Mouse (Mus musculus) CD4-positive naive resting alpha-beta T cell, adult 76 days (primary cell): ENCODE data around the gene Aes. TPM values are rescaled to one million over a fixed set of nuclear protein-coding genes. Genes with fewer than 3 reads are reported as not detected.

Experiments
- total RNA-seq: library from RNA; stranded (reverse); gene quantifications from one replicate; pipeline ENCODE4 v1.2.4, GENCODE M21; 2023

Aes gene
- total RNA-seq: 523 TPM

DNA sequence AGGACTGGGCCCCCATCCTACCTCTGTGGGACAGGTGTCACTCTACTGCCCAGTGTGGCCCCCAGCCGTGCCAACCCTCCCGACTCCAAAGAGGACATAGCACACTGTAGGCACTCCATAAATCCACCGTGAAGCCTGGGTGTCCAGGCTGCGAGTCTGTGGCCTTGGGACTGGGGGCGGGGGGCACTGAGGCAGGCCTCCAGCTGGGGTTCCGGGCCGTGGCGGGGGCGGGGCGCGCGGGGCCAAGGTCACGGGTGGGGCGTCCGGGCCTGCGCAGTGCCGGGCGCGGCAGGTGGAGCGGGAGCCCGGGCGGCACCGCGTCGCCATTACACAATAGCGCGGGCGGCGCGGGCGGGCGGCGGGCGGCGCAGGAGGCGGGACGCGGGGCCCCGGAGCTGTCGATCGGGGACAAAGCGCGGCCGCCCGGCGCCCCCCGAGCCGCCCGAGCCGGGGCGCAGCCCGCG lies at the start of gene Aes:
TSS of gene Aes (plus strand) at position 326 of the 464 bp plus-strand sequence.

DNA sequence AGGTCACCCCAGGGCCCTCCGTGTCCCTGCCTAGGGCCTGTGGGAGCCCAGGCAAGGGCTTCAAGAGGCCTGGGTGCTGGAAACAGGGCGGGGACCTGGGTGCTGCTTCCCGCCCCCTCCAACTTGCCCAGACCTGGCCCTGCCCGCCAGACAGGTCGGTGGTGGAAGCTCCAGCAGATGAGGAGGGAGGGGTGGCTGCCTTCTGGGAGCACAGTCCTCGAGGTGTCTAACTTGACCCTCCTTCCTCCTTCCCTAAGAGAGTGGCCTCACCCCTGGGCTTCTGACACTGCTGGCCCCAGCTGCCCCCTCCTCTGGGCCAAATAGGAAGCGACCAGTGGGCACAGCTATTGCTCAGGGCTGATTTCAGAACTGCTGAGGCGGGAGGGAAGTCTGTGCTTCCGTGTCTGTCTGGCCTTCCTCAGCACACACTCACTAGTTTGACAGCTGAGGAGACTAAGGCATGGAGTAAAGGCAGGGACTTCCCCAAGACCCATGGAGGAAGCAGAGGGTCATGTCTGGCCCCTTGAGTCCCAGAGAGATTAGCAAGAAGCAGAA lies 35.2 kb upstream of the Aes start, which contains the start of gene Gna15:
TSS of gene Gna15 (minus strand) at position 175 of the 555 bp plus-strand sequence.

DNA sequence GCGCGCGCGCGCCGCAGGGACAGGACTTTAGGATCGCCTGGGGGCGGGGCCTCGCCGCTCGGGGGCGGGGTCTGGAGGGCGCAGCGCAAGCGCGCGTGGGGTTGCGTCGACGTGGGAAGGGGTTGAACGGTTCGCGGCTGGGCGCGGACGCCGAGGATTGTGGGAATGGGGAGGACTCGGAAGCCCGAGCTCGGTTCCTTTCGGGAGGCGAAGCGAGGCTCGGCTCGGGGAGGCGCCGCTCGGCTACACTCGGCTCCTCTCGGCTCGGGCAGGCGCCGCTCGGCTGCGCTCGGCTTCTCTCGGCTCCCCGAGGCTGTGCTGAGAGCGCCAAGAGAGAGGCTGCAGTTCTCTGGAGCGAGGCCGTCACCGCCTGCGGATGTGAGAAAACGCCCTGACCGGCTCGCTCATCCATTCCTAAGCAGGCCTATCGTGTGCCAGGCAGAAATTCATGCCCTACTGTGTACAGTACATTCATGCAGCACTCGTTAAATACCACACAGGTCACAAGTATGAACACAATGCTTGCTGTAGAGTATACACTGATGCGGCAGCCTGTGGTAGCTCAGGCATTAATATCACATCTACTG lies 14.0 kb upstream of the Aes start, which contains the start of gene Gna11:
TSS of gene Gna11 (minus strand) at position 30 of the 587 bp plus-strand sequence.

GRCm38 (mm10) chr10:81574081-81575056 lies 15.1 kb downstream of the Aes start, which contains the start of gene Tle2:
Tle2 (plus strand) TSS chr10:81574561.

DNA sequence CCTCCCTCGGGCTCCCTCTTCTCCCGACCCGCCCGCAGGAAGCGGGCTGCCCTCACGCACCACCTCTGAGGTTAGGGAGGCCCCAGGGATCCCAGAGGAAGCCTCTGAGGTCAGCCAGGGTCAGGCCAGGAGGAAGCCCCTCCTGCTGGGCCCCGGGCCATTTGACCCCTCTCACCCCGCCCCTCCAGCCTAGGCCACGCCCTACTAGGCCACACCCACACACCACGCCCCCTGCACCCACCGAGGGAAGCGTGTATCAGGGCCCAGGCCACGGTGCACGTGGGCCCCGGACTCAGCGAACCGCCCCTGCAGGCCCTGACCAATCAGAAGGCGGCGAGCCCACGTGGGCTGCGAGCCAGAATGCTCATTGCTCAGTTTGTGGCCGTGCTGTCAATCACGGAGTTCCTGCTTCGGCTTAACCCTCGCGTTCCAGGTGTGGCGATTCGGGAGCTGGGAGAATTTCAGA lies 41.5 kb downstream of the Aes start, which contains the start of gene Tle6:
TSS of gene Tle6 (minus strand) at position 336 of the 466 bp plus-strand sequence.

DNA sequence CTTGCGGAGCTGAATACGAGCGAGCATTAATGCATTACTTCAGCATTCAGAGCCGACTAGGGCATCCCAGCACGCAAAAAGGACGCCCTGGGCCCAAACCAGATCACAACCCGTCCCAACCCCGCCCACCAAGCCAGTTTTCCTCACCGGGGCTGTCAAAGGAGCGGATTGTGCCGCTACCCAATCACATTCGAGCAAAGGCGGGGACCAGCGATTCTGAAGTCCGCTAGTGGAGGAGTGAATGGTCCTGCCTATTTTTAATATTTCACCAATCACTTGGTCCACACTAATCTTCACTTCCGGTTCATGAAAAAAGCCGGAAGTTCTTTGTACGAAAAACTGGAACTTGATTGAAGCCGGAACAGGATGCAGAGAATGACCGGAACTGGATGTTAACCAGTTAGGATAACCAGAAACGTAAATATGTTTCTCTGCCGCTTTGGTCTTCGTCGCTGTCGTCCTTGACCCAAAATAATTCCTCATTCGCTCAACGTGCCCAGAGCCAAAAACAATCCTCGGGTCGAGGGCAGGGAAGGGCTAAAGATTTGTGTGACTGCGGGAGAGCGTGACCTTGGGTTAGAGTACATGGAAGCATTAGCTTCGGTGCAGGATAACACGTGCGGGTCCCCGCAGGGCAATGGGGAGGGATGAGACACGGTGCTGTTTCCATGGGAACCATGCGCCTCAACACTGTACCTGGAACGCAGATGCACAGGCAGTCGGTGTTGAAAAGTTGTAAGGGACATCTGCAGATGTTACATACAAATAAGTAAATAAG lies 46.9 kb downstream of the Aes start, which contains the start of gene BC025920:
TSS of gene BC025920 (plus strand) at position 297 of the 778 bp plus-strand sequence.

Other genes starting within 250 kb of the Aes start
- 42.7 TPM for gene Cactin, start 238.4 kb upstream of the Aes start, total RNA-seq
- 16.5 TPM for gene Tbxa2r, start 230.8 kb upstream of the Aes start, total RNA-seq
- gene Gipc3, start 216.2 kb upstream of the Aes start, total RNA-seq: 0.21 TPM
- gene Hmg20b, start 209.0 kb upstream of the Aes start, total RNA-seq: 51.8 TPM
- gene Mfsd12, start 202.0 kb upstream of the Aes start, total RNA-seq: 4.4 TPM
- gene 4930404N11Rik, start 193.7 kb upstream of the Aes start, total RNA-seq: 4.9 TPM
- gene Fzr1, start 181.0 kb upstream of the Aes start, total RNA-seq: 35.7 TPM
- gene Dohh, start 175.1 kb upstream of the Aes start, total RNA-seq: 28.8 TPM
- gene Gm48551, start 175.0 kb upstream of the Aes start, total RNA-seq: 4.5 TPM
- 3.5 TPM for gene Gm48552, start 170.5 kb upstream of the Aes start, total RNA-seq
- 3.1 TPM for gene Smim24, start 166.4 kb upstream of the Aes start, total RNA-seq
- gene Nfic, start 103.9 kb upstream of the Aes start, total RNA-seq: 21.0 TPM
- not detected for gene Celf5, start 76.8 kb upstream of the Aes start, total RNA-seq
- gene Ncln, start 63.1 kb upstream of the Aes start, total RNA-seq: 148 TPM
- gene S1pr4, start 59.4 kb upstream of the Aes start, total RNA-seq: 110 TPM
- gene Gna15, start 35.3 kb upstream of the Aes start, total RNA-seq: 2.1 TPM
- 15.2 TPM for gene Gna11, start 14.3 kb upstream of the Aes start, total RNA-seq
- gene Tle2, start 15.1 kb downstream of the Aes start, total RNA-seq: 4.3 TPM
- gene Tle6, start 41.6 kb downstream of the Aes start, total RNA-seq: not detected
- 4.0 TPM for gene BC025920, start 46.8 kb downstream of the Aes start, total RNA-seq
- 21.5 TPM for gene Sirt6, start 68.3 kb downstream of the Aes start, total RNA-seq
- 5.2 TPM for gene Ankrd24, start 69.1 kb downstream of the Aes start, total RNA-seq
- gene Gm10778, start 89.6 kb downstream of the Aes start, total RNA-seq: 1.2 TPM
- 12.0 TPM for gene Zfp433, start 145.3 kb downstream of the Aes start, total RNA-seq
- 5.5 TPM for gene Gm3055, start 211.7 kb downstream of the Aes start, total RNA-seq